Mouse (Mus musculus): ENCODE results near the gene Hfe. TPM values are rescaled to one million over a fixed set of nuclear protein-coding genes. Genes with fewer than 3 reads are reported as not detected.

Hfe gene
- total and polyA plus RNA-seq, 3 experiments, result 0.08 to 1.0 (median 0.39) TPM

DNA sequence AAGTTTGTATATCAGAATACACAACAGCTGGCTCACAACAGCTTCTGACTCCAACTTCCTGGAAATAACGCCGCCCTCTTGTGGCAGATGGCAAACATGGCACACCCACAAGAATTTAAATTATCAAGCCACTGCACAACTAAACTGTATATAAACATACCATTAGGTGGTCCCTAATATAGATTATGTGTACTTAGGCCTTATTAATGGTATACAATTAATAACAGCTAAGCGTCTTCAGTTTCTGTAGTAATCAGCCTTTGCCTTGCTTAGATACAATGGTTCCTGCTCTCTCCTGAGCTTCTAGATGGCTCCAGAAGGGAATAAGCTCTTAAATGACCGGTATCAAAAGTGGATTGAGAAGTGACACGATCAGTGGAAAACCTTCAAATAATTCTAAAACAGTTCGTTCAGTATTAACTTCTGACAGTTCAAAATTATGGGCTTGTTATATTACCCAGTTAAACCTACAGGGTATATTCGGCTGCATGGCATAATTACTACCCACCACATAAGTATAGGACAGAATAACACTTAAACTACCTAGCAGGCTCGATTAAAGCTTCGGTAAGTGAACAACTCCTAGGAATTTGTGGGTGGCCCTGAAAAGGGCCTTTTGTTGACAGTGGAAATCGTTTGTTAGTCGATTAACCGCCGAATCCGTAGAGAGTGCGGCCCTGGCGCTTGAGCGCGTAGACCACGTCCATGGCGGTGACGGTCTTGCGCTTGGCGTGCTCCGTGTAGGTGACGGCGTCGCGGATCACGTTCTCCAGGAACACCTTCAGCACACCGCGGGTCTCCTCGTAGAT is 13.0 kb downstream of the Hfe start (continued):
- TF ChIP-seq UBTF (IDR thresholded peaks at IDR 0.05; ENCODE audit: low read depth, low read length), result peak; percentile 99
- TF ChIP-seq TBP (conservative IDR thresholded peaks at IDR 0.05; ENCODE audit: low read depth, low read length), result no peak
- peak; percentile 49; the same call in 1 of the 2 replicates for TF ChIP-seq BHLHE40 (IDR thresholded peaks at IDR 0.05; ENCODE audit: low read depth, low read length)

DNA sequence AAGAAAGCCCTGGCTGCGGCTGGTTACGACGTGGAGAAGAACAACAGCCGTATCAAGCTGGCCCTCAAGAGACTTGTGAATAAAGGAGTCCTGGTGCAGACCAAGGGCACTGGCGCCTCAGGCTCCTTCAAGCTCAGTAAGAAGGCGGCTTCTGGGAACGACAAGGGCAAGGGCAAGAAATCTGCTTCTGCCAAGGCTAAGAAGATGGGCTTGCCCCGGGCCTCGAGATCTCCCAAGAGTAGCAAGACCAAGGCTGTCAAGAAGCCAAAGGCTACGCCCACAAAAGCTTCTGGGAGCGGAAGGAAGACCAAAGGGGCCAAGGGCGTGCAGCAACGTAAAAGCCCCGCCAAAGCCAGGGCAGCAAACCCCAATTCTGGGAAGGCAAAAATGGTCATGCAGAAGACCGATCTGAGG is 14.6 kb downstream of the Hfe start:
- Histone ChIP-seq H3K36me3 (replicated peaks in 1 of 2; ENCODE audit: control insufficient read depth in 1 of 2, insufficient read depth in 1 of 2, low read length in 1 of 2) (no peaks in the 10 kb centered on the region), H3K4me3 (replicated peaks in 1 of 3; ENCODE audit: low read depth in 2 of 3, low read length in 2 of 3, poor library complexity in 1 of 3) (no peak overlapping the region), H3K79me2 (replicated peaks; ENCODE audit: control insufficient read depth, extremely low read depth, insufficient read depth, poor library complexity, severe bottlenecking) (no peaks in the 10 kb centered on the region), H3K9ac (ENCODE audit: insufficient read depth, low read depth) (no peak overlapping the region), H3K4me2 (ENCODE audit: insufficient read depth, low read depth, poor library complexity, severe bottlenecking) (no peak overlapping the region), H3K27ac (ENCODE audit: insufficient read depth, low read depth) (no peak overlapping the region), H3K9me3 (replicated peaks; ENCODE audit: low read length) (no peaks in the 10 kb centered on the region), H3K27me3 (replicated peaks) (no peaks in the 10 kb centered on the region), H3K4me1 (ENCODE audit: control insufficient read depth in 1 of 2, insufficient read depth in 2 of 2) (peaks cover 2 to 35% of the 10 kb centered on the region in 2 experiments; a peak in 2 of 4 replicates)
- TF ChIP-seq IRF4 (IDR thresholded peaks at IDR 0.05; ENCODE audit: low read depth, low read length) (no peak), SIN3A (IDR thresholded peaks at IDR 0.05; ENCODE audit: low read length) (no peak), JUND (conservative IDR thresholded peaks at IDR 0.05; ENCODE audit: low read depth, low read length) (no peak), EP300 (IDR thresholded peaks at IDR 0.05; ENCODE audit: low read length) (no peak), ZNF384 (IDR thresholded peaks at IDR 0.05; ENCODE audit: low read depth, low read length) (no peak), MAFK (IDR thresholded peaks at IDR 0.05; ENCODE audit: insufficient replicate concordance, low read length) (no peak), MXI1 (IDR thresholded peaks at IDR 0.05; ENCODE audit: low read depth, low read length) (no peak), MEF2A (IDR thresholded peaks at IDR 0.05; ENCODE audit: borderline replicate concordance, low read depth, low read length) (no peak), JUN (IDR thresholded peaks at IDR 0.05; ENCODE audit: insufficient read depth, low read depth, low read length) (no peak), CHD2 (IDR thresholded peaks at IDR 0.05; ENCODE audit: low read length) (no peak)
- no peak for DNase-seq (ENCODE audit: extremely low read depth)
- dilution Hi-C loops (cut with MboI; ENCODE audit: extremely low pct_ligation_motif_present, extremely low pct_unique_long_range_greater_than_20kb, low sequenced_read_pairs) (loop anchor here (10.0 kb wide), 1 partner anchor 49 kb away; the partner anchor contains the start of genes Hist1h2bb and Hist1h3c), in situ Hi-C loops (cut with MboI; ENCODE audit: low pct_ligation_motif_present, low pct_unique_long_range_greater_than_20kb, low sequenced_read_pairs) (no loop called here)

DNA sequence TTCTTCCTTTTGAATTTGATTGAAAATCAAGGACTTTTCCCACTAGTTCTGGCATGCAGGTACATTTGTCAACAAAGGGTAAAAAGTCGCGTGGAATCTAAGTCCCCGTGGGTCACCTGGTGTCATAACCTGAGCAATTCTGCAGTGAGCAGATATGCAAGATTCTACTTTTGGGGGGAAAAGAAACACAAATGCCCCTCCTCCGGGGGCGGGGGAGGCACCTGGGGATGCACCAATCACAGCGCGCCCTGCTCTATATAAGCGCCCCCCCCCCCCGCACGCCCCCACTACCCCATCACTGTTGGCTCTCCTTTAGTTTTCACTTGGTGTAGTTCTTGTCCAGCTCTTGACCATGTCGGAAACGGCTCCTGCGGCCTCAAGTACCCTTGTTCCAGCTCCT is 15.1 kb downstream of the Hfe start, which contains the start of gene Hist1h1t:
Hist1h1t (plus strand) TSS at position 301 of the 400 bp plus-strand sequence.
- DNase-seq (ENCODE audit: extremely low read depth), result no peak
- TF ChIP-seq USF1 (IDR thresholded peaks at IDR 0.05; ENCODE audit: low read depth, low read length), result no peak
- TF ChIP-seq KAT2A (IDR thresholded peaks at IDR 0.05; ENCODE audit: insufficient replicate concordance, low read length), result no peak
- no peak for TF ChIP-seq USF2 (conservative IDR thresholded peaks at IDR 0.05; ENCODE audit: low read depth, low read length)
- TF ChIP-seq MEF2A (IDR thresholded peaks at IDR 0.05; ENCODE audit: borderline replicate concordance, low read depth, low read length), result no peak
- TF ChIP-seq ZC3H11A (IDR thresholded peaks at IDR 0.05; ENCODE audit: low read depth, low read length), result no peak
- no peak for TF ChIP-seq GABPA (IDR thresholded peaks at IDR 0.05; ENCODE audit: insufficient replicate concordance, low read depth, low read length)
- no peaks in the 10 kb centered on the region for H3K9me3 ChIP-seq (replicated peaks; ENCODE audit: low read length)
- no peaks in the 10 kb centered on the region for H3K27me3 ChIP-seq (replicated peaks)
- H3K79me2 ChIP-seq (replicated peaks; ENCODE audit: control insufficient read depth, extremely low read depth, insufficient read depth, poor library complexity, severe bottlenecking), result no peaks in the 10 kb centered on the region
- H3K9ac ChIP-seq (ENCODE audit: insufficient read depth, low read depth), result no peak within 1 kb of the TSS
- H3K27ac ChIP-seq (ENCODE audit: insufficient read depth, low read depth), result no peak within 1 kb of the TSS
- H3K4me2 ChIP-seq (ENCODE audit: insufficient read depth, low read depth, poor library complexity, severe bottlenecking), result no peak within 1 kb of the TSS
- dilution Hi-C loops (cut with MboI; ENCODE audit: extremely low pct_ligation_motif_present, extremely low pct_unique_long_range_greater_than_20kb, low sequenced_read_pairs) (loop anchor here (10.0 kb wide), 1 partner anchor 49 kb away; the partner anchor contains the start of genes Hist1h2bb and Hist1h3c), in situ Hi-C loops (cut with MboI; ENCODE audit: low pct_ligation_motif_present, low pct_unique_long_range_greater_than_20kb, low sequenced_read_pairs) (no loop called here)
- no peaks in the 10 kb centered on the region for H3K36me3 ChIP-seq (replicated peaks in 1 of 2; ENCODE audit: control insufficient read depth in 1 of 2, insufficient read depth in 1 of 2, low read length in 1 of 2)
- H3K4me1 ChIP-seq (ENCODE audit: control insufficient read depth in 1 of 2, insufficient read depth in 2 of 2), result peaks cover 2 to 29% of the 10 kb centered on the region in 2 experiments; a peak in 2 of 4 replicates
- H3K4me3 ChIP-seq (replicated peaks in 1 of 3; ENCODE audit: low read depth in 2 of 3, low read length in 2 of 3, poor library complexity in 1 of 3), result no peak within 1 kb of the TSS

Measured in CH12.LX (cell line).